Mouse (Mus musculus) embryonic fibroblast, embryonic 13.5 days (primary cell): ENCODE measurements around the gene Pikfyve.

Source experiments
- CTCF ChIP-seq: IDR thresholded peaks from 2 replicates; pipeline ENCODE4 v1.5.1; 2011; ENCODE audit warnings: mild to moderate bottlenecking, control low read depth, low read length, moderate library complexity, borderline replicate concordance; ENCODE audit not compliant: insufficient read depth
- POLR2A ChIP-seq: IDR thresholded peaks from 2 replicates; pipeline ENCODE4 v1.6.1; 2011; ENCODE audit warnings: low read depth, mild to moderate bottlenecking, control low read depth, low read length, moderate library complexity

DNA sequence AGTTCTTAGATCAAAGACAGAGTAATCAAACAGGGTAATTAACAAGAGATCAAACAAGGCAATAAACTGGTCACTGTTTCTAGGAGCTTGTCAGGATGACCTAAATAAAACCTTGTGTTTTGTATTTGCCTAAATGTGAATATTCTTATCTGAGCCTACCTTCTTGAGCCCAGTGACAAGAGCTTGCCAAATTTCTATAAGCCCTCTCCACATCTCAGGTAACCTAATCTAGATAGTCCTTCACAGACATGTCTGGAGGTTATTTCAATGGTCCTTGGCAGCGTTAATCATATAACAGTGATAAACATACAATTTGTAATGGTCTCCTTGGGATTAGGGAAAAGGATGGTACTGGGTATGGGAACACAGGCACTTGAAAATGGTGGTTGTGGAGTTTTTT is 17.8 kb downstream of the Pikfyve start:
- TF ChIP-seq CTCF (no peak), POLR2A (no peak)
